Mouse (Mus musculus) stomach, postnatal 0 days (tissue): ENCODE measurements around the gene Elk4.

Experiments
- CTCF ChIP-seq: IDR thresholded peaks from 2 replicates; pipeline ENCODE4 v1.5.1; 2016; ENCODE audit warnings: antibody characterized with exemption, low read depth, mild to moderate bottlenecking, moderate library complexity
- EP300 ChIP-seq: optimal IDR thresholded peaks from 2 replicates; pipeline ENCODE3; 2016; ENCODE audit warnings: antibody characterized with exemption

- TF ChIP-seq EP300 (no peak), CTCF (no peak)
These were observed 63.3 kb downstream of the Elk4 start for GRCm38 (mm10) chr1:132070659-132071058.
